Mouse (Mus musculus) embryonic facial prominence, embryonic 15.5 days (tissue): Measurements from ENCODE around the gene Ccdc74a. TPM values are rescaled to one million over a fixed set of nuclear protein-coding genes. Genes with fewer than 3 reads are reported as not detected.
"Not testable (repeated sequence)": the region's sequence is repeated elsewhere in the genome, so short reads cannot be mapped to it uniquely, and the experiment has no call there.

Experiments
- ATAC-seq: fragments of 200-750 bp; cut with Nextera tagmentation; 2 replicates; pipeline ENCODE4 v1.8.0; 2017; ENCODE audit warnings: low read depth, moderate TSS enrichment; ENCODE audit not compliant: insufficient number of reproducible peaks, low FRiP score, low TSS enrichment
- H3K27ac ChIP-seq: fragments of 300-500 bp; sonication (generic); replicated peaks from 2 replicates; pipeline ENCODE4 v1.5.1; 2015; ENCODE audit warnings: mild to moderate bottlenecking, inconsistent platforms
- H3K27me3 ChIP-seq: fragments of 300-500 bp; sonication (generic); 2 replicates; pipeline ENCODE4 v1.6.1; 2015; ENCODE audit warnings: inconsistent platforms
- H3K36me3 ChIP-seq: fragments of 300-500 bp; sonication (generic); 2 replicates; pipeline ENCODE4 v1.6.1; 2015; ENCODE audit warnings: mild to moderate bottlenecking, inconsistent platforms
- H3K4me1 ChIP-seq: fragments of 300-500 bp; sonication (generic); 2 replicates; pipeline ENCODE4 v1.6.1; 2015; ENCODE audit warnings: inconsistent platforms
- H3K4me2 ChIP-seq: fragments of 300-500 bp; sonication (generic); replicated peaks from 2 replicates; pipeline ENCODE4 v1.6.1; 2015; ENCODE audit warnings: mild to moderate bottlenecking, inconsistent platforms
- H3K4me3 ChIP-seq: fragments of 300-500 bp; sonication (generic); replicated peaks from 2 replicates; pipeline ENCODE4 v1.5.1; 2015; ENCODE audit warnings: mild to moderate bottlenecking, inconsistent platforms
- H3K9ac ChIP-seq: fragments of 300-500 bp; sonication (generic); 2 replicates; pipeline ENCODE4 v1.6.1; 2015; ENCODE audit warnings: inconsistent platforms
- H3K9me3 ChIP-seq: fragments of 300-500 bp; sonication (generic); replicated peaks from 2 replicates; pipeline ENCODE4 v1.6.1; 2016; ENCODE audit warnings: inconsistent platforms
- WGBS: fragments of 180-500 bp; shearing (Covaris S2); methylation state at CpG from one replicate; pipeline ENCODE4 v1.1.7; 2015; 5-methylcytosine and 5-hydroxymethylcytosine counted together
- polyA plus RNA-seq: library from polyadenylated mRNA; unstranded; fragments of >200 nt; fragmentation: Nextera tagmentation; extraction: Ambion mirVana; gene quantifications from 2 replicates; pipeline ENCODE4 v1.2.1, GENCODE M21; 2015

The Ccdc74a gene
- 15.4 and 15.9 TPM in 2 replicates for polyA plus RNA-seq

DNA sequence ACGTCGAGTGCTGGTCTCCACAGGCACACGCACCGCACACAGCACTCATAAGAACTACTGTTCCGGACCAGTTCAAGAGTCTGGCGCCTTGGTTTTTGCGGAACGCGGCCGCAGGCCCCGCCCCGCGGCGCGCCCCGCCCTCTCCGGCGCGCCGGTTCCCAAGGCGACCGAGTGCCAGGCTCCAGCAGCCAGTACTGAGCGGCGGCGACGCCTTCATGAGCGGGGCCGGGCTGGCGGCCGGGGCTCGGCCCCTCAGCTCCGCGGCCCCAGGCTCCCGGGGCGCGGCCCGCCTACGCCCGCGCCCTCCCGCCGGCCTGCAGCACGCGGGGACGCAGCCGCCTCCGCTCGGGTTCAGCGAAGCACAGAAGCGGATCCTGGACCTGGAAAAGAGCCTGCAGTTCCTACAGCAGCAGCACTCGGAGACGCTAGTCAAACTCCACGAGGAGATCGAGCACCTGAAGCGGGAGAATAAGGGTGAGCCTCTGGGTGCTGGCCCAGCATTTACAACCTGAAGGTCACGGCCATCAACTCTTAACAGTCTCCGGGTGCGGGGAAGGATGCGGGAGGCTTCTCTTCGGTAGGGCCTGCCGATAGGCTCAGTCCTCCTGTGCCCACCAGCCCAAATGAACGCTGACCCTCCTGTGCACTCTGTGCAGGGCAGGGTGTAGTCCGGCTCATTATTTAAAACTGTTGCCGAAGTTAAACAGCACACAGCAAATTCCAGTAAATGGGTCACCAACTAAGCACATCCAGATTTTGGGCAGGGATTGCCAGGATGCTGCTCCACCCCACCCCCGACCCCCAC is at the start of gene Ccdc74a:
TSS of gene Ccdc74a (plus strand) at position 161 of the 805 bp plus-strand sequence.
- peak within 1 kb of the TSS; percentile 69; the same call in 1 of the 2 replicates for H3K27ac ChIP-seq
- H3K9me3 ChIP-seq = no peaks in the 10 kb centered on the region
- H3K27me3 ChIP-seq = no peaks in the 10 kb centered on the region
- H3K36me3 ChIP-seq = peaks cover 53% of the 10 kb centered on the region
- peak within 1 kb of the TSS; percentile 54 for H3K9ac ChIP-seq
- peak within 1 kb of the TSS; percentile 86 for H3K4me2 ChIP-seq
- H3K4me1 ChIP-seq = peaks cover 13% of the 10 kb centered on the region
- 2% methylated on average over 65 of the region's 65 CpGs for WGBS
- H3K4me3 ChIP-seq = peak within 1 kb of the TSS; percentile 64
- peak; percentile 94 for ATAC-seq

DNA sequence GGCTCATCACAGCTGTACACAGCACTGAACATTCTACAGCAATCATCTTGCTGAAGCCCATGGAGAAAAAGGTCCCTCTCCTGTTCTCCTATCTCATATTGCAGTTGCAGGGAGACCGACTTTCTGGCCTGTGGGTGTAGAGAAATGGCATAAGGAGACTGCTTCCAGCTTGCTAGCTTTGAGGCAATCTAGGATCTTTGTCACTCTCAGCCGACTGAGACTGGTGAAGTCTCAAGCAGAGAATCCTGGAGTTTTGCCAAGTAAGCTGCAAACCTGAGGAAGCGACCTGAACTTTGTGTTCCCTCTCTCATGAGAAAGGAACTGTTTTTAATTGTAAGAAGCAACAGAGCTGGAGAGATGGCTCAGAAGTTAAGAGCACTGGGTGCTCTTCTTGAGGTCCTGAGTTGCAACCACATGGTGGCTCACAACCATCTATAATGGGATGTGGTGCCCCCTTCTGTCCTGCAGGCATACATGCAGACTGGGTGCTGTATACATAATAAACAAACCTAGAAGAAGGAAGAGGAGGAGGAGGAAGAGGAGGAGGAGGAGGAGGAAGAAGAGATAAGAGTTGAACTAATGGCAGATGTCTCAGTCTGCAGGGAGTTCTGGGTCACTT is 45.2 kb upstream of the Ccdc74a start:
- no peak overlapping the region for H3K4me3 ChIP-seq
- H3K9ac ChIP-seq = no peak overlapping the region
- no peaks in the 10 kb centered on the region for H3K27me3 ChIP-seq
- no peak overlapping the region for H3K4me2 ChIP-seq
- H3K36me3 ChIP-seq = no peaks in the 10 kb centered on the region
- WGBS = 49% methylated on average over 3 of the region's 3 CpGs
- no peaks in the 10 kb centered on the region for H3K4me1 ChIP-seq
- H3K9me3 ChIP-seq = no peaks in the 10 kb centered on the region
- ATAC-seq = no peak
- H3K27ac ChIP-seq = no peak overlapping the region

DNA sequence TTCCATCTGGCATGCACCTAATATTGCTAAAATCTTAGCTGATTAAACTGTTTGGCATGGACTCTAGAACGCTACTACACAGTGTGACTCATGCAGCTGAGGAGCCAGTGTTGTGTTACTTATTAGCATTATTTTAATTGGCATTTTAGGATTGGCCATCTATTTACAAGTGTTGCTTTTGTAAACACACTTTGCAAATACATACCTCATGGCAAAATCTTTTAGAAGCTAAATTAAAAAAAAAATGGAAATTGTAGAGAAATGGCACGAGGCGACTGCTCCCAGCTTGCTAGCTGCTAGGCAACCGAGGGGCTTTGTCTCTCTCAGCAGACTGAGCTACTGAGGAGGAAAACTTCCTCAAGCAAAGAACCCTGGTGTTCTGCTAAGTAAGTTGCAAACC is 41.3 kb upstream of the Ccdc74a start:
- Histone ChIP-seq H3K9me3 (no peaks in the 10 kb centered on the region), H3K9ac (no peak overlapping the region), H3K36me3 (no peaks in the 10 kb centered on the region), H3K4me3 (no peak overlapping the region), H3K27me3 (no peaks in the 10 kb centered on the region), H3K4me1 (no peaks in the 10 kb centered on the region), H3K4me2 (no peak overlapping the region), H3K27ac (no peak overlapping the region)
- ATAC-seq = no peak
- WGBS = 69% methylated on average over 4 of the region's 4 CpGs

DNA sequence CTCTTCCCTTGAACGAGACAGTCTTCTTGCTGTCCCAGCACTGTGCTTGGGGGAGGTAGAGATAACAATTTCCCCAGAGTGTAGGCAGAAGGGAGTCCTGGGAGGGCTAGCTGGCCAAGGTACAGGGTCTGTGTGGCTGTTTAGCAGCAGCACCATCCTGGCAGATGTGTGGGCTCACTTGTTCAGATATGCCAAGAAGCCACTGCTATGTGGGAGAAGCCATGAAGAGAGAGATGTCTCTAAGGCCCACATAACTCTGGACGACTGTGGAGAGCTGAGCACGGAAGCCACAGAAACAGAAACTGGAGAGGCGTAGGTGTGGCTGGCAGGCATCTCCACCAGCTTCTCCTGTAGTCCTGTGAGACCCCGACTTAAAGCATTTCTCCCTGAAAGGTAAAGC is 40.6 kb upstream of the Ccdc74a start:
- no peak overlapping the region for H3K9ac ChIP-seq
- no peak overlapping the region for H3K4me3 ChIP-seq
- no peak overlapping the region for H3K4me2 ChIP-seq
- H3K9me3 ChIP-seq = no peaks in the 10 kb centered on the region
- no peaks in the 10 kb centered on the region for H3K27me3 ChIP-seq
- no peaks in the 10 kb centered on the region for H3K36me3 ChIP-seq
- no peaks in the 10 kb centered on the region for H3K4me1 ChIP-seq
- no peak overlapping the region for H3K27ac ChIP-seq
- no peak for ATAC-seq
- 75% methylated on average over 5 of the region's 5 CpGs for WGBS

DNA sequence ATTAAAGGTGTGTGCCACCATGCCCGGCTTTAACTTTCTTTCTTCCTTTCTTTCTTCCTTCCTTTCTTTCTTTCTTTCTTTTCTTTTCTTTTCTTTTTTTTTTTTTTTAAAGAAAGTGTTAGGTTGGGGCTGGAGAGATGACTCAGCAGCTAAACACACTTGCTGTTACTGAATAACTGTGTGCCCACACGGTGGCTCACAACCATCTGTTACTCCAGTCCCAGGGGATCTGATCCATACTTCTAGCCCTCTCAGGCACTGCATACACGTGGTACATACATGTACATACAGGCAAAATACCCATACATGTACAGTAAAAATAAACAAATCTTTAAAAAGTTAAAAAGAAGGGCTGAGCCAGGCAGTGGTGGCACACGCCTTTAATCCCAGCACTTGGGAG is 34.9 kb upstream of the Ccdc74a start:
- no peaks in the 10 kb centered on the region for H3K27me3 ChIP-seq
- H3K9ac ChIP-seq = no peak overlapping the region
- H3K9me3 ChIP-seq = no peaks in the 10 kb centered on the region
- no peak overlapping the region for H3K4me3 ChIP-seq
- H3K4me2 ChIP-seq = no peak overlapping the region
- no peaks in the 10 kb centered on the region for H3K4me1 ChIP-seq
- ATAC-seq = no peak
- H3K27ac ChIP-seq = no peak overlapping the region
- no peaks in the 10 kb centered on the region for H3K36me3 ChIP-seq
- 57% methylated on average over 4 of the region's 4 CpGs for WGBS

DNA sequence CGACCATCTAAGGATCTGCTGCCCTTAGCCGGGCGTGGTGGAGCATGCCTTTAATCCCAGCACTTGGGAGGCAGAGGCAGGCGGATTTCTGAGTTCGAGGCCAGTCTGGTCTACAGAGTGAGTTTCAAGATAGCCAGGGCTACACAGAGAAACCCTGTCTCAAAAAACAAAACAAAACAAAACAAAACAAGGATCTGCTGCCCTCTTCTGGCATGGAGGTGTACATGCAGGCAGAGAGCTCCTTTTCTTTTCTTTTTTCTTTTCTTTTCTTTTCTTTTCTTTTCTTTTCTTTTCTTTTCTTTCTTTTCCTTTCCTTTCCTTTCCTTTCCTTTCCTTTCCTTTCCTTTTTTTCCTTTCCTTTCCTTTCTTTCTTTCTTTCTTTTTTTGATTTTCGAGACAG is 31.5 kb upstream of the Ccdc74a start:
- WGBS = 93% methylated on average over 6 of the region's 6 CpGs
- not testable (repeated sequence) for H3K4me1 ChIP-seq, ATAC-seq

DNA sequence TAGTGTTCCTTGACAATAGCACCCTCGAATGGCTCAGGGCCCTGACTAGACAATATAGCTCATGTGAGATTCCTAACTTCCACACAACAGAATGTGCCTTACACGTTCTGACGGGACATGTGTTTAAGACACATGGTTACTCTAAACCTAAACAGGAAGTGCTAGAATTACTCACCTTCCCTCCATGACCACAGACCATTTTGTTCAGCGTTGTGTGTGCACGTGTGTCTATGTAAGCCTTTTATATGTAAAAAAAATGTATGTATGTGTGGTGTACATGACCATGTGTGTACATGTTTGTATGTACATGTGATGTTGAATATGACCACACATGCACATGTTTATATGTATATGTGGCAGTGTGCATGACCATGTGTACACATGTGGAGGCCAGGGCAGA is 30.1 kb upstream of the Ccdc74a start:
- Histone ChIP-seq H3K4me3 (no peak overlapping the region), H3K36me3 (peaks cover 4% of the 10 kb centered on the region; the same call in 1 of the 2 replicates), H3K4me2 (no peak overlapping the region), H3K27me3 (no peaks in the 10 kb centered on the region), H3K9ac (no peak overlapping the region), H3K9me3 (no peaks in the 10 kb centered on the region), H3K4me1 (peaks cover 17% of the 10 kb centered on the region), H3K27ac (no peak overlapping the region)
- no peak for ATAC-seq
- 75% methylated on average over 5 of the region's 5 CpGs for WGBS

More for the DNA sequence above, 31.5 kb upstream of the Ccdc74a start:
- not testable (repeated sequence) for H3K4me2 ChIP-seq, H3K4me3 ChIP-seq, H3K36me3 ChIP-seq, H3K27me3 ChIP-seq, H3K27ac ChIP-seq, H3K9me3 ChIP-seq, H3K9ac ChIP-seq

DNA sequence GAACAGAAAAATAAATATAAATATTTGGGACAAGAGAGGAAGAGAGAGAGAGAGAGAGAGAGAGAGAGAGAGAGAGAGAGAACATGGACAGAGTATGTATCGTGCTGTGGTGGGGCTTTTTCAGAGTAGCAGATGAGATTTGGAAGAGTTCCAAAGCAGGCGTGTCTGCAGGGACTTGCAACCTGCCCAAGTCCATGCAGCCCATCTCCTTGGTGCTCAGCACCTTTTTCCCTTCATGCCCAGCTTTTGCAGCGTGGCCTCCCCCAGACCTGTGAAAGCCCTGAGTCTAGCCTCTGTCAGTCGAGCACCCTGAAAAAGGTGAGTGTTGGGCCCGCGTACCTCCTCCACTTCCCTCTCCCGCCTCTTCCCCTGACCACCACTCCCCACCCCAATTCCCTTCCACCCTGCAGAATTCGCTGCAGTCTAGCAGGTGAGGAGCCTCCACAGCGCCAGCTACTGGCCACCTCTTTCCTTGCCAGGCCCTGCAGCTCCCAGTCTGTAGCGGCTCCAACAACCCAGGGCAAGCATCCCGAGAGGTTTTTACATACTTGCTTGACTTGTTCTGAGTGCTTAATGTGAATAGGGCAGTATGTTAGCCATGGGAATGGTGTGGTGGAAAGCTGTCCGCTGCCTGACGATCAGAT is 28.2 kb upstream of the Ccdc74a start:
- Histone ChIP-seq H3K4me3 (no peak overlapping the region; the same call in 1 of the 2 replicates), H3K4me1 (peaks cover 17% of the 10 kb centered on the region), H3K4me2 (0 out of 2 replicates have a peak overlapping the region, but pooled peaks have one; percentile 22), H3K27ac (no peak overlapping the region), H3K9me3 (no peaks in the 10 kb centered on the region), H3K36me3 (peaks cover 10% of the 10 kb centered on the region; the same call in 1 of the 2 replicates), H3K9ac (no peak overlapping the region), H3K27me3 (no peaks in the 10 kb centered on the region)
- 11% methylated on average over 13 of the region's 13 CpGs for WGBS
- no peak for ATAC-seq

DNA sequence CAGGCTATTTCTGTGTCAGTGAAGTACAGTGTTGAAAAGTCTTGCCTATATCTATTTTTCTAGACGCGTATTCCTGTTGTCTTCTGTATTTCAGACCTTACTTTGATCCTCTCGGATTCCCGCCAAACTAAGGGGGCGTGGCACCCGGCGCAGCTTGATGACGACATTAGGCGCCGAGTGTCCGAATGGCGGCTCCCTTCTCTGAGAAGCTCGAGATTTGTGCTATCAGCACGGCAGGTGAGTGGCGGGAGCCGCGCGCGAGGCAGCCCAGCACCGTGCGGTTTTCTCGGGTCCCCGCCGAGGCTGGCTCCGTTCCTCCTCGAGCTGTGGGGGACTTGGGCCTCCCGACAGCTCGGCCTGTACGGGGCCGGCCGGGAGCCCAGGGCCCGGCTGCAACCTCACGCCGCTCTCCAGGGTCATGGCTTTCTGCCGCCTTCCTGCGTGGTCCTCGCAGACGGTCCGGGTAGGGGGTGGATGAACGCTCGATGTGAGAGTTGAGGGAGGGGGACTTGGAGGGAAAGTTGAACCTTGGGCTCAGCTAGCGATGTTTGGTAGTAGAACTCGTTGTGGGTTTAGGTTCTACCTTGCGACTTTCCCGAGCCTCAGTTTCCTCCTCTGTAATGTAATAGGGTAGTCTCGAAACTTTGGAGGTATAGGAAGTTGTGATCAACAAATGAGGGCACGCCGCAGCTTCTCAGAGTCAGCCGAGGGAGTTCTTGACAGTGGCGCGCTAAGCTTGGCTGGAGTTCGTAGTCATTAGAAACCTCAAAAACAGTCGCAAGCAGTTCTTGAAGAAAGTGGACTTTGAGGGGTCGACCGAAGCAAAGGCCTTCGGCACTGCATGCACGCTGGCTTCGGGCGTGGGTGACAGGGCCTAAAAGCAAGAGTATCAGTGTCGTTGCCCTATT is 26.8 kb upstream of the Ccdc74a start, which contains the start of gene Smpd4:
TSS of gene Smpd4 (plus strand) at position 157 of the 908 bp plus-strand sequence.
- Histone ChIP-seq H3K4me2 (peak within 1 kb of the TSS; percentile 76), H3K4me3 (peak within 1 kb of the TSS; percentile 96), H3K9me3 (no peaks in the 10 kb centered on the region), H3K27ac (no peak within 1 kb of the TSS), H3K9ac (peak within 1 kb of the TSS; percentile 86), H3K4me1 (peaks cover 17% of the 10 kb centered on the region), H3K36me3 (peaks cover 20% of the 10 kb centered on the region), H3K27me3 (no peaks in the 10 kb centered on the region)
- WGBS = 2% methylated on average over 60 of the region's 60 CpGs
- peak; percentile 60 for ATAC-seq

DNA sequence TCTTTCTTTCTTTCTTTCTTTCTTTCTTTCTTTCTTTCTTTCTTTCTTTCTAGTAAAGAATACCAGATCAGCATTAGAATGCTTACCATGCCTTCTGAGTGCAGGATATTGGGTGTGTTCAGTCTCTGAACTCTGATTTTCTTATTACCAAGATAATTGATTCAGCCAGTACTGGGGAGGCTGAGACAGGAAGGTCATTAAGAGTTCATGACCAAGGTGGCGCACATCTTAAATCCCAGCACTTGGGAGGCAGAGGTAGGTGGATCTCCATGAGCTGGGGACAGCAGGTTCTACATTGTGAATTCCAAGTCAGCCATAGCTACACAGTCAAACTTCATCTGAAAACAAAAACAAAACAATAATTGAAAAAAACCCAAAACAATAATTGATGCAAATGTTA is 24.3 kb upstream of the Ccdc74a start:
- peaks cover 40% of the 10 kb centered on the region for H3K36me3 ChIP-seq

More for the DNA sequence above, 24.3 kb upstream of the Ccdc74a start:
- peaks cover 17% of the 10 kb centered on the region for H3K4me1 ChIP-seq
- no peak overlapping the region for H3K4me2 ChIP-seq
- H3K27me3 ChIP-seq = no peaks in the 10 kb centered on the region
- no peak overlapping the region for H3K27ac ChIP-seq
- no peak overlapping the region for H3K9ac ChIP-seq
- H3K4me3 ChIP-seq = no peak overlapping the region
- WGBS = 96% methylated on average over 1 of the region's 1 CpGs
- H3K9me3 ChIP-seq = no peaks in the 10 kb centered on the region
- ATAC-seq = no peak
